Mouse (Mus musculus) stomach, embryonic 15.5 days (tissue): ENCODE measurements at regions not wholly inside any gene's neighbourhood (a gene's known extent, or its start where the extent isn't known, plus 50 kb on each side); places are given as distances from the start of the nearest gene placed in this dataset.

ENCODE experiments used
- ATAC-seq: fragments of 200-750 bp; cut with Nextera tagmentation; 2 replicates; pipeline ENCODE4 v1.8.0; 2017; ENCODE audit warnings: low read depth, moderate number of reproducible peaks, moderate TSS enrichment; ENCODE audit not compliant: insufficient read depth, low FRiP score
- H3K27ac ChIP-seq: fragments of 300-500 bp; sonication (generic); 2 replicates; pipeline ENCODE4 v1.5.1; 2015; ENCODE audit warnings: mild to moderate bottlenecking, inconsistent platforms
- H3K27me3 ChIP-seq: fragments of 300-500 bp; sonication (generic); replicated peaks from 2 replicates; pipeline ENCODE4 v1.6.1; 2015; ENCODE audit warnings: inconsistent platforms
- H3K36me3 ChIP-seq: fragments of 300-500 bp; sonication (generic); 2 replicates; pipeline ENCODE4 v1.6.1; 2015; ENCODE audit warnings: inconsistent platforms
- H3K4me1 ChIP-seq: fragments of 300-500 bp; sonication (generic); 2 replicates; pipeline ENCODE4 v1.6.1; 2015; ENCODE audit warnings: inconsistent platforms
- H3K4me2 ChIP-seq: fragments of 300-500 bp; sonication (generic); 2 replicates; pipeline ENCODE4 v1.6.1; 2015; ENCODE audit warnings: mild to moderate bottlenecking, inconsistent platforms
- H3K4me3 ChIP-seq: fragments of 300-500 bp; sonication (generic); replicated peaks from 2 replicates; pipeline ENCODE4 v1.5.1; 2015; ENCODE audit warnings: inconsistent platforms
- H3K9ac ChIP-seq: fragments of 300-500 bp; sonication (generic); 2 replicates; pipeline ENCODE4 v1.6.1; 2015; ENCODE audit warnings: inconsistent platforms
- H3K9me3 ChIP-seq: fragments of 300-500 bp; sonication (generic); 2 replicates; pipeline ENCODE4 v1.6.1; 2016; ENCODE audit warnings: inconsistent platforms
- WGBS: fragments of 180-500 bp; shearing (Covaris S2); methylation state at CpG from one replicate; pipeline ENCODE4 v1.1.7; 2015; 5-methylcytosine and 5-hydroxymethylcytosine counted together

DNA sequence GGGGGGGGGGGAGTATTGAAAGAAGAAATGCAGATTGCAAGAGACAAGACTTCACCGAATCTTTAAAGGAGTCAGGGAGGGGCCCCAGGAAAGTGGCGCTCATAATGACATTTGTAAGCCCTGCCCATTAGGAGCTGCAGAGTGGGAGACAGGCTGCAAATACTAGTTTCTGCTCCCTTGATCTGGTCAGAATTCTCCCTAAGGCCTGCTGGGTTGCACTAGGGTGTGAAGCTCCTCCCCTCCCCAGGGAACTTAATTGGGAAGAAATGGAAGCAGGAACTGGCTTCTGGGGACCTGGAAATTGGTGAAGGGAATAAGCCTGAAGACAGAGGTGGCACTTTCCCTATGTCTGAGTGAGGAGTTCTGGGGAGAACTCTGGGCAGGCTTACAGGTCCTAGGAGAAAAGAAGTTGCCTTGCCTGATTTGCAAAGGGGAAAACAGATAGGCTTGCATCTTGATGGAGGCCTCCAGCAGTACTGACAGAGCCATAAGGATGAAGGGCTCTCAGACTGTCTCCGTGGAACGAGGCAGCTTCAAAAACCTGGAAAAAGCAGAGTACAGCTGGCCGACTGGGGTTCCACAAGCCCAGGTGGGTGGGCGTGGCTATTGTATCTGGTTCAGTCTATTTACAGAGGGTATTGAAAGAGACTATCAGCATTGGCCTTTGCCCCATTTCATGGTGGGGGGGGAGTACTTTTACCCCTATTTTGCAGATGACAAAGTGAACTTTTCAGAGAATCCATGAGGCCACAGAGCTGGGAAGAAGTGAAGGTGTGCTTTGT is 125.7 kb downstream of the Plpp3 start:
- WGBS = 27% methylated on average over 6 of the region's 6 CpGs
- H3K36me3 ChIP-seq = no peaks in the 10 kb centered on the region
- no peak overlapping the region for H3K9ac ChIP-seq
- peak; percentile 63; the same call in 1 of the 2 replicates for ATAC-seq
- H3K4me3 ChIP-seq = no peak overlapping the region
- no peaks in the 10 kb centered on the region for H3K27me3 ChIP-seq
- H3K27ac ChIP-seq = peak overlapping the region; percentile 42; the same call in 1 of the 2 replicates
- no peak overlapping the region for H3K4me2 ChIP-seq
- H3K9me3 ChIP-seq = no peaks in the 10 kb centered on the region
- peaks cover 21% of the 10 kb centered on the region for H3K4me1 ChIP-seq

DNA sequence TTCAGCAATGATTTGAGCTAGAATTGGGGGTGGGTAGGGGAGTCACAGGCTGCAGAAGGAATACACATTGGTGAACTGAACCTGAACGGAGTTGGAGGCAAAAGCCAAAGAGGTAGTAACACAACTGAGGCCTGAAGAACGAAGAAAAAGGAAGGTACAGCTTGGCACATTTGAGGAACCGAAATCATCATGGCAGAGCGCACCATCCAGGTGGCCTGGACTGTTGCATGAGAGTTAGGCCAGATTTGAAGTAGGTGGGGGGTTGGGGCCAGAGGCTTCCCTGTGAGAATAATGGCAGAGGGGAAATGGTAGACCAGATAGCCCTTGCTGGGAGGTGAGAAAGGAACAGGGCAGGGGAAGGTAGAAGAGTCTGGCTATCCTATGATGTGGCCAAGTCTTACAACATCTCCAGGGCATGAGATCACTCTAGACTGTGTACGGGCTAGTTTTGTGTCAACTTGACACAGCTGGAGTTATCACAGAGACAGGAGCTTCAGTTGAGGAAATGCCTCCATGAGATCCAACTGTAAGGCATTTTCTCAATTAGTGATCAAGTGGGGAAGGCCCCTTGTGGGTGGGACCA is 128.4 kb downstream of the Plpp3 start:
- ATAC-seq = no peak
- Histone ChIP-seq H3K27ac (no peak overlapping the region), H3K9me3 (no peaks in the 10 kb centered on the region), H3K4me3 (no peak overlapping the region), H3K4me2 (no peak overlapping the region), H3K36me3 (no peaks in the 10 kb centered on the region), H3K27me3 (no peaks in the 10 kb centered on the region), H3K4me1 (peaks cover 21% of the 10 kb centered on the region), H3K9ac (no peak overlapping the region)
- WGBS = 87% methylated on average over 5 of the region's 5 CpGs

DNA sequence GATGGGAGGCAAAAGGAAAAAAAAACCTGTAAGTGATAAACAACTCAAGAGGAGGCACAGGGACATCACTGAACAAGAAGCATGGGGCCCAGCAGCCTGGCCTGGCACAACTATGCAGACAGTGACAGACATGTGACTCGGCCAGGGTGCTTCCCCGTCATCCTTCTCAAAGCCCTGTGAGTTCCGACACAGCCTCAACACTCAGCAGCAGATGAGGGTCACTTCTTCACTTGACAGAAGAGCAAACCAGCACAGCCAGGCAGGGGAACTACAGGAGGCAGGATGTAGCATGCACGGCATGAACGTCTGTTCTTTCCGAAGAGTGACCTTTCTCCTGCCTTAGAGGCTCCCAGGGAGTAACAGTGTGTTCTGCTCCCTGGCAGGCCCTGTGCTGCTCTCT is 129.2 kb downstream of the Plpp3 start:
- H3K4me2 ChIP-seq = no peak overlapping the region
- H3K27me3 ChIP-seq = no peaks in the 10 kb centered on the region
- H3K36me3 ChIP-seq = no peaks in the 10 kb centered on the region
- H3K9me3 ChIP-seq = no peaks in the 10 kb centered on the region
- no peak overlapping the region for H3K27ac ChIP-seq
- WGBS = 56% methylated on average over 6 of the region's 6 CpGs
- no peak overlapping the region for H3K9ac ChIP-seq
- no peak for ATAC-seq
- H3K4me3 ChIP-seq = no peak overlapping the region
- peaks cover 21% of the 10 kb centered on the region for H3K4me1 ChIP-seq

DNA sequence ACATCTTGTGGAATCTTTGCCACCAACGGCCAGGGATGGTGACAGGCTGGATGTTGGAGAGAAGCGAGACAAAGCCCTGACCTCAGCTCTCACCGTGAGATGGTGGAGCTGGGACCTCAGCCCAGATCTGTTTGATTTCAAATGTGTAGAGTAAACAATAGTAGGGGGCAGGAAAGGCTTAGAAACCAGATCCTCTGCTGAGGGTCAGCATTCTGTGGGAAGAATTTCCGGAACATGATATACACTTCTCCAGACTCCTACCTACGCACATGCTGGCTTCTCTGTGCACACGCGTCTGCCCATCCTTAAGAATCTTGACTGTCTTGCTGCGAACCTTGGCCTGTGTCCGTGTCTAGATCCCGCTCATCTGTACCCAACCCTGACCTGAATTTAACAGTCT is 129.7 kb downstream of the Plpp3 start:
- 59% methylated on average over 10 of the region's 10 CpGs for WGBS
- no peaks in the 10 kb centered on the region for H3K9me3 ChIP-seq
- no peaks in the 10 kb centered on the region for H3K36me3 ChIP-seq
- no peak overlapping the region for H3K4me3 ChIP-seq
- no peaks in the 10 kb centered on the region for H3K27me3 ChIP-seq
- no peak overlapping the region for H3K27ac ChIP-seq
- no peak for ATAC-seq
- H3K4me1 ChIP-seq = peaks cover 21% of the 10 kb centered on the region
- no peak overlapping the region for H3K9ac ChIP-seq
- H3K4me2 ChIP-seq = no peak overlapping the region

DNA sequence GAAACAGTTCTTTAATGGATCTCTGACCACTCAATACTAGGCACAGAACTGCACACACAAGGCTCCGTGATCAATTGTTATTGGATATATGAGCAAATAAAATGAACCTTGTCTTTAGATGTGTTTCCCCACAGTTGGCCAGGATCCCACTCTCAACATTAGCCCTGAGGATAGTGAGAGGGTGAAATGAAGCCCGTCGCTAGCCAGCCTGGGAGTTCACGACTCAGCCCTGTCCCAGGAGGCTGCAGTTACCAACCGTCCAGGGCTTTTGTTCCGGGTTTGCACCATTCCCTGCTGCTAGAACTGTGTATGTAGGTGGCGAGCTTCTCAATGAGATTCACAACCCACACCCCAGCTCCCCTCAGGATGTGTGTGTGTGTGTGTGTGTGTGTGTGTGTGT is 130.3 kb downstream of the Plpp3 start:
- Histone ChIP-seq H3K9ac (no peak overlapping the region), H3K9me3 (no peaks in the 10 kb centered on the region), H3K4me2 (no peak overlapping the region), H3K27me3 (no peaks in the 10 kb centered on the region), H3K4me1 (peaks cover 20% of the 10 kb centered on the region), H3K4me3 (no peak overlapping the region), H3K36me3 (no peaks in the 10 kb centered on the region), H3K27ac (no peak overlapping the region)
- 76% methylated on average over 7 of the region's 7 CpGs for WGBS
- ATAC-seq = no peak

DNA sequence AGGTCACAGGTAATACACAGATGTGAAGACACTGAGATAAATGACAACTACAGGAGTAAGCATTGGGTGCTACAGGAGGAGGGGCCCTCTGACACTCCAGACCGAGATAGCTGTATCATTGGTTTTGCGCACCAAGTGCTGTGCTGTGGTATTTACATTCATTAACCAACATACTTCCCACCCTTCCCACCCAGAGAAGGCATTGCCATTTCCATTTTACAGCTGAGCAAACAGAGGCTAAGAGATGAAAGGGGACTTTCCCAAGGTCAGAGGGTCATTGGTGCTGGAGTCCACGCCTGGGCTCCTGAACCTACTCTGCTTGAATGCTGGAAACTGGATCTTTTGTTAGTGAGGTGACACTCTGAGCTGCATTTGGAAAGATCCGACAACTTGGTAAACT is 132.5 kb downstream of the Plpp3 start:
- no peaks in the 10 kb centered on the region for H3K9me3 ChIP-seq
- H3K4me1 ChIP-seq = 0 out of 2 replicates have a peak, but pooled peaks cover 4% of the 10 kb centered on the region
- no peak overlapping the region for H3K4me3 ChIP-seq
- H3K36me3 ChIP-seq = no peaks in the 10 kb centered on the region
- H3K27ac ChIP-seq = no peak overlapping the region
- H3K9ac ChIP-seq = no peak overlapping the region
- no peak overlapping the region for H3K4me2 ChIP-seq
- ATAC-seq = peak; percentile 63
- WGBS = 59% methylated on average over 4 of the region's 4 CpGs
- no peaks in the 10 kb centered on the region for H3K27me3 ChIP-seq

DNA sequence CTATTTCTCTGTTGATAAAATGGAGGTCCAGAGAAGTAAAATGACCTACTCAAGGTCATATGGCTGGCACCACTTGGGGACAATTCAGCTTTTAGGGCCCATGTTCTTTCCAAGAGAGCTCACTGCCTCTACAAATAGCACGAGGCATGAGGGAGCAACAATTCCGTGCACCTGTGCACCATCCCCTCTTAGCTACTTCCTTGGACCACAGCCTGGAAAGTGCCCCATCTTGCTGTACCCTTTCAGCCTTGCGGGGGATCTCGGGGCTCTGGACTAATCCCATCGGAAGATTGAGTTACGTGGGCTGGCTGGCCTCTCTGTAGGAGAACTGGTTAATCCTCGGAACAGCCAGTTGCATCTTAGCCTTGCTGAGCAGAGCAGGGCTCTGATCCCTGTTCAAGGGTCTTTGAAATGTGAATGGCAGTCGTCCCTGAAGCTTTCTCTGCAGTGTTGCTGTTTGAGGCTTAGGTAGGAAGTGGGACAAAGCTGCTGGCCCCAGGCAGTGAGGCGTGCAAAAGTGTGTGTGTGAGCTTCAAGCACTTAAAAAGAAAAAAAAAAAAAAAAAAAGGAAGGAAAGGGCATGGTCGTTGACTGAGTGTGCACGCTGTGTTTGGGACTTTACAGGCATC is 133.8 kb downstream of the Plpp3 start:
- no peak for ATAC-seq
- Histone ChIP-seq H3K27me3 (no peaks in the 10 kb centered on the region), H3K9ac (no peak overlapping the region), H3K4me2 (no peak overlapping the region), H3K9me3 (no peaks in the 10 kb centered on the region), H3K4me3 (no peak overlapping the region), H3K36me3 (no peaks in the 10 kb centered on the region), H3K4me1 (0 out of 2 replicates have a peak, but pooled peaks cover 4% of the 10 kb centered on the region), H3K27ac (no peak overlapping the region; the same call in 1 of the 2 replicates)
- WGBS = 39% methylated on average over 11 of the region's 11 CpGs

DNA sequence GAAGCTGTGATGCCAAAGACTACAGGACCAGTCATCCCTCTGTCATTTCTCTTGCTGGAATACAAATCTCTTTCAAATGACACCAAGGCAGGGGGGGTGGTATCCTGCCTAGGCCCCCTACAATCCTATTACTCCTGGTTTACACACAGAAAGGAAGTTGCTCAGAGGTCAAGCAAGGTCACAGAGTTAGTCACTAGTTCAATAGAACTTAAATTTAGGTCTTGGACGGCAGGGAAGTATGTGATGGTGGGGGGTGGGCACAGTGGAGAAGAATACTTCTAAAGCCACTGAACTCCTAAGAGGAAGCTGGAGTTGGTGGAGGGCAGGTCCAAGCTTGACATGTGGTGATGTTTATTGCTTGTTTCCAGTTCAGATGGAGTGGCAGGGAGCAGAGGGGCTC is 134.4 kb downstream of the Plpp3 start:
- no peak for ATAC-seq
- Histone ChIP-seq H3K36me3 (no peaks in the 10 kb centered on the region), H3K9me3 (no peaks in the 10 kb centered on the region), H3K4me2 (no peak overlapping the region), H3K4me3 (no peak overlapping the region), H3K27ac (no peak overlapping the region), H3K4me1 (0 out of 2 replicates have a peak, but pooled peaks cover 4% of the 10 kb centered on the region), H3K27me3 (no peaks in the 10 kb centered on the region), H3K9ac (no peak overlapping the region)
- 26% methylated on average over 1 of the region's 1 CpGs for WGBS

DNA sequence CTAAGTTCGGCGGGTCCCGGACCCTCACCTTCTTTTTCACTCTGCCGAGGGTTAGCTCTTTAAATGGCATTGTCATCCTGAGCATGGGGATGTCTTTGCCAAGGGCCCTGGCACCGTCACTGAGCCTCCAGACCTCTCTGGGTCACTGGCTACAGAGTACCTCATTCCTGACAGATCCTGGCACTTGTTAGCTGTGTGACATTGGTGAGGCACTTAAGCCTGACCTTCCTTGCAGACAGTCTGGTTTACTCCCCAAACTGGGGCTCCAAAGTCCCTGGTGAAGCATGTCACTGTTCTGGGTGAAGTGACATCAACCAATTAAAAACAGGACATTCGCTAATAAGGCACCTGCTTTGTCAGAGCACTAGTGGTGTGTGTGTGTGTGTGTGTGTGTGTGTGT is 142.2 kb downstream of the Plpp3 start:
- no peak overlapping the region for H3K9ac ChIP-seq
- H3K4me2 ChIP-seq = no peak overlapping the region
- H3K4me1 ChIP-seq = no peaks in the 10 kb centered on the region
- 87% methylated on average over 6 of the region's 6 CpGs for WGBS
- no peak overlapping the region for H3K4me3 ChIP-seq
- H3K9me3 ChIP-seq = no peaks in the 10 kb centered on the region
- H3K27ac ChIP-seq = no peak overlapping the region
- H3K27me3 ChIP-seq = no peaks in the 10 kb centered on the region
- ATAC-seq = no peak
- no peaks in the 10 kb centered on the region for H3K36me3 ChIP-seq

DNA sequence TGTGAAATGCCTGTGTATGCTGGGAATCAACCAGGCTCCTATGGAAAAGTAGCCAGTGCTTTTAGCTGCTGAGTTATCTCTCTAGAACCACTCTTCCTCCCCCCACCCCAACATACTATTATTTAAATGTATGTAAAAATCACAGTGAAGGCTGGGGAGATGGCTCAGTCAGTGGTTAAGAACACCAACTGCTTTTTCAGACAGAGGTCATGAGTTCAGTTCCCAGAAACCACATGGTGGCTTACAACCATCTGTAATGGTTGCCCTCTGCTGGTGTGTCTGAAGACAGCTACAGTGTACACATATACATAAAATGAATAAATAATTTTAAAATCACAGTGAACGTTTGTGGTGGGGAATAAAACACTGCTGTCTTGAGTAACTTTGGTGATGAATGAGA is 144.4 kb downstream of the Plpp3 start:
- Histone ChIP-seq H3K27ac (no peak overlapping the region), H3K4me3 (no peak overlapping the region), H3K9me3 (no peaks in the 10 kb centered on the region), H3K36me3 (no peaks in the 10 kb centered on the region), H3K27me3 (no peaks in the 10 kb centered on the region), H3K4me2 (no peak overlapping the region), H3K9ac (no peak overlapping the region), H3K4me1 (no peaks in the 10 kb centered on the region)
- WGBS = 53% methylated on average over 1 of the region's 1 CpGs
- ATAC-seq = no peak

DNA sequence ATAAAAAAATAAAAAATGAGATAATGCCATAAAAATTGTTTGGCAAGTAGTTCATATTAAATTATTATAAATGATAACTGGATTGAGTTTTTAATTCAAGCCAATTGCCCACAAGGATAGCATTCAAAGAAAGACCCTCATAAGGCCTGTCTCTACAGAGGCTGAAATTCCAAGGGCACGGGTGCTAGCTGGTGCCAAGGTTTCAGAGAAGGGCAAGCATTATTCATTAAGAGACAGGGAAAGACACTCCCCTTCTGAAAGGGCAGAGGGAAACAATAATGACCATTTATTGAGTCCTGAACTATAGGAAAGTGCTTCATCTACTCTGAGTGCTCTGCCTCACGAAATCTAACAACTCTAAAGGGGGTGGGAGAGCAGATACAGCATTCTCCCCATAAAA is 147.0 kb downstream of the Plpp3 start:
- 34% methylated on average over 2 of the region's 2 CpGs for WGBS

DNA sequence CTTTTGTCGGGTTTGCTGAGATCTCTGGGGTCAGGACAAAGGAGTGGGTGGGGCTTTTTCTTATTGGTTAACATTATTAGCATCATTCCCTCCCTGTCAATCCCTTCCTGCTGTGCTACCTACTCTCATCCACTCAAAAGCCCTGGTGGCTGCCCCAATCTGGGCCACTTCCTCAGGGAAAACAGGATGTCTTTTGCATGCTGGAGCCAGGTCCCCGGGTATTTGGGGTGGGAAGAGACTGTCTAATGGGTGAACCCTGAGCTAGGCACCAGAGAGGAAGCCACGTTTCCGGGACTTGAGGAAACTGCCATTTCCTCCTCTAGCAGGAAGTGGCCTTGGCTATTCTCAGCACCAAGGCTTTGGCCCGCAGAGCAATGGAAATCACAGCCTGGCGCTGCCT is 148.8 kb downstream of the Plpp3 start:
- H3K27ac ChIP-seq = no peak overlapping the region

More for the DNA sequence above, 147.0 kb downstream of the Plpp3 start:
- no peaks in the 10 kb centered on the region for H3K27me3 ChIP-seq
- H3K36me3 ChIP-seq = no peaks in the 10 kb centered on the region
- no peak for ATAC-seq
- H3K4me2 ChIP-seq = no peak overlapping the region
- H3K27ac ChIP-seq = no peak overlapping the region
- H3K4me3 ChIP-seq = no peak overlapping the region
- no peaks in the 10 kb centered on the region for H3K4me1 ChIP-seq
- H3K9ac ChIP-seq = no peak overlapping the region
- no peaks in the 10 kb centered on the region for H3K9me3 ChIP-seq

More for the DNA sequence above, 148.8 kb downstream of the Plpp3 start:
- Histone ChIP-seq H3K4me3 (no peak overlapping the region), H3K9me3 (no peaks in the 10 kb centered on the region), H3K4me2 (no peak overlapping the region), H3K27me3 (no peaks in the 10 kb centered on the region), H3K4me1 (no peaks in the 10 kb centered on the region), H3K36me3 (no peaks in the 10 kb centered on the region), H3K9ac (no peak overlapping the region)
- WGBS = 73% methylated on average over 6 of the region's 6 CpGs
- no peak for ATAC-seq
